Mouse (Mus musculus): ENCODE results near the gene Gm5862. TPM values are rescaled to one million over a fixed set of nuclear protein-coding genes. Genes with fewer than 3 reads are reported as not detected.
"Not testable (repeated sequence)": the region's sequence is repeated elsewhere in the genome, so short reads cannot be mapped to it uniquely, and the experiment has no call there.

Gm5862 gene
- not detected for total RNA-seq (2021)
- long read RNA-seq, experiment 1, result 0 reads
- long read RNA-seq, experiment 2, result 0 reads

DNA sequence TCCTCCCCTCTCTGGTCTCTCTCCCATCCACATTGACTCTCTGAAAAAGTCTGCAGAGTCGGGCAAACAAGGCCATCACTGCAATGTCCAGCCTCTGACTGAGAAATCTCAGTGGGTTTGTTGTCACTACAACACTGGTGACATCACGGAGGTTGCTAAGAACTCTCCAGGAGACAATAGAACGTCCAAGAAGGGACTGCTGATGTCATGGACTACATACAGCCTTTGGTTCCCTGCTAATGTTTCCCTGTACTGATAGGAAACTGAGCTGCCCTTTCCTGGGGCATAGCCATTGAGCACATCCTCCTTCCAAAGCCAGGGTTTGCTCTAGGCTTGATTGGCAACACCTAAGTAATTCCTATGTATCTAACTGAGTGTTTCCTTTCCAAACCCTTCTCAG lies at the start of gene Gm5862:
Gm5862 (minus strand) TSS at position 101 of the 400 bp plus-strand sequence.
- not testable (repeated sequence) for DNase-seq

DNA sequence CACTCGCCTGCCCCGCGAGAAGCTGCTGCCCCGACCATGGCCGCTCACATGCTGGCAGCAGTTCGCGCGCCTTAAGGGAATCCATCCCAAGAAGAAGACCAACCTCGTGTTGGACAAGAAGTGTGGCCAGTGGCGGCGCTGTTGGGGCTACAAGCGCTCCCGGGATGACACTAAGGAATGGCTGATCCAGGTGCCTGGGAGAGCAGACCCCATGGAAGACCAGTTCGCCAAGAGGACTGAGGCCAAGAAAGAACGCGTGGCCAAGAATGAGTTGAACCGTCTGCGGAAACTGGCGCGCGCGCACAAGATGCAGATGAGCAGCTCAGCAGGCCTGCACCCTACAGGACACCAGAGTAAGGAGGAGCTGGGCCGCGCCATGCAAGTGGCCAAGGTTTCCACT lies 48.0 kb upstream of the Gm5862 start:
- no peak for DNase-seq

- not testable (repeated sequence) for DNase-seq
Measured at GRCm38 (mm10) chr5:26058481-26058880, 35.8 kb upstream of the Gm5862 start, which contains the start of gene Gm7347. Gm7347 (minus strand) TSS chr5:26058581.

DNA sequence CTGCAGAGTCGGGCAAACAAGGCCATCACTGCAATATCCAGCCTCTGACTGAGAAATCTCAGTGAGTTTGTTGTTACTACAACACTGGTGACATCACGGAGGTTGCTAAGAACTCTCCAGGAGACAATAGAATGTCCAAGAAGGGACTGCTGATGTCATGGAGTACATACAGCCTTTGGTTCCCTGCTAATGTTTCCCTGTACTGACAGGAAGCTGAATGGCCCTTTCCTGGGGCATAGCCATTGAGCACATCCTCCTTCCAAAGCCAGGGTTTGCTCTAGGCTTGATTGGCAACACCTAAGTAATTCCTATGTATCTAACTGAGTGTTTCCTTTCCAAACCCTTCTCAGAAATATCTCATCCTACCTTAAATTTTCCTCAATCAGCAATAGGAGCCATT lies 16.7 kb upstream of the Gm5862 start, which contains the start of gene Speer4a:
Speer4a (minus strand) TSS at position 101 of the 400 bp plus-strand sequence.
- DNase-seq, result not testable (repeated sequence)

DNA sequence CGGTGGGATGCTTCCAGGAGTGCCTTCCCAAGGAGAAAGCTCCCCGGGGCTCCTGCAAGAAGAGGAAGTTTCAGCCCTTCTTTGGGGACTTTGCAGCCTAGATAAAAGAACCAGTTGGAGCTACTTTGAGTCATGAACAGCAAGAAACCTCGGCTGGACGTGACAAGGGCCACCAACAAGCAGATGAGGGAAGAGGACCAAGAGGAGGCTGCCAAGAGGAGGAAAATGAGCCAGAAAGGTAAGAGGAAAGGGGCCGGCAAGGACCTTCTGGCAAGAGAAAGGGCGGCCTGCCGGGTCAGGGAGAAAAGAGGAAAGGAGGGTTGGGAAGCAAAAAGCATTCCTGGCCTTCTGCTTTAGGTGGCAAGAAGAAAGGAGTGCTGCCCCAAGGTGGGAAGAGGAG lies 15.0 kb downstream of the Gm5862 start:
- not testable (repeated sequence) for DNase-seq

- not testable (repeated sequence) for DNase-seq
Measured at GRCm38 (mm10) chr5:26006937-26007695, 15.6 kb downstream of the Gm5862 start.

- not testable (repeated sequence) for DNase-seq
Measured at GRCm38 (mm10) chr5:26004698-26005097, 18.0 kb downstream of the Gm5862 start, which contains the start of gene Gm1979. Gm1979 (minus strand) TSS chr5:26004798.

DNA sequence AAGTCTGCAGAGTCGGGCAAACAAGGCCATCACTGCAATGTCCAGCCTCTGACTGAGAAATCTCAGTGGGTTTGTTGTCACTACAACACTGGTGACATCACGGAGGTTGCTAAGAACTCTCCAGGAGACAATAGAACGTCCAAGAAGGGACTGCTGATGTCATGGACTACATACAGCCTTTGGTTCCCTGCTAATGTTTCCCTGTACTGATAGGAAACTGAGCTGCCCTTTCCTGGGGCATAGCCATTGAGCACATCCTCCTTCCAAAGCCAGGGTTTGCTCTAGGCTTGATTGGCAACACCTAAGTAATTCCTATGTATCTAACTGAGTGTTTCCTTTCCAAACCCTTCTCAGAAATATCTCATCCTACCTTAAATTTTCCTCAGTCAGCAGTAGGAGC lies 34.2 kb downstream of the Gm5862 start, which contains the start of gene Gm21698:
Gm21698 (minus strand) TSS at position 101 of the 400 bp plus-strand sequence.
- not testable (repeated sequence) for DNase-seq

- not testable (repeated sequence) for DNase-seq
Measured at GRCm38 (mm10) chr5:25972563-25972962, 50.2 kb downstream of the Gm5862 start, which contains the start of gene Gm21680. Gm21680 (minus strand) TSS chr5:25972663.

Other genes with a start within 250 kb of the Gm5862 start
- gene Gm21663, start 80.5 kb downstream of the Gm5862 start, total RNA-seq (2021), result not detected
- not detected for gene Gm21671, start 68.5 kb downstream of the Gm5862 start, total RNA-seq (2021)
- gene Gm21680, start 50.3 kb downstream of the Gm5862 start, total RNA-seq (2021), result not detected
- gene Gm21698, start 34.3 kb downstream of the Gm5862 start, total RNA-seq (2021), result not detected
- gene Gm1979, start 18.1 kb downstream of the Gm5862 start, total RNA-seq (2021), result not detected
- gene Speer4a, start 16.6 kb upstream of the Gm5862 start, total RNA-seq (2021), result not detected
- gene Gm7347, start 35.7 kb upstream of the Gm5862 start, total RNA-seq (2021), result not detected
- not detected for gene Gm10471, start 66.4 kb upstream of the Gm5862 start, total RNA-seq (2021)
- gene 5031410I06Rik, start 82.4 kb upstream of the Gm5862 start, total RNA-seq (2021), result not detected
- gene Gm10220, start 98.5 kb upstream of the Gm5862 start, total RNA-seq (2021), result not detected
- not detected for gene Gm7361, start 234.8 kb upstream of the Gm5862 start, total RNA-seq (2021)